Mouse (Mus musculus) spleen, adult 2 months (tissue): Measurements from ENCODE around the gene Car11. TPM values are rescaled to one million over a fixed set of nuclear protein-coding genes. Genes with fewer than 3 reads are reported as not detected.
A peak's percentile ranks its signal among the peaks of the same experiment; 100 is the strongest.

Experiments
- DNase-seq, 2 experiments: peaks; one replicate each; pipeline versions ENCODE4 v3.0.0 to v3.0.0-alpha.2; 2012 to 2021; ENCODE audit warnings: low spot score in 2 of 2, low read depth in 1 of 2
- H3K27ac ChIP-seq: fragments of 200-500 bp; 2 replicates; pipeline ENCODE4 v1.5.1; 2012; ENCODE audit warnings: low read length, inconsistent platforms; ENCODE audit not compliant: insufficient read depth
- H3K27me3 ChIP-seq: fragments of 200-500 bp; 2 replicates; pipeline ENCODE4 v1.6.1; 2012; ENCODE audit warnings: mild to moderate bottlenecking, moderate library complexity, low read length, inconsistent platforms; ENCODE audit not compliant: control insufficient read depth, insufficient read depth
- H3K36me3 ChIP-seq: fragments of 200-500 bp; 2 replicates; pipeline ENCODE4 v1.6.1; 2012; ENCODE audit warnings: mild to moderate bottlenecking, low read length, inconsistent platforms; ENCODE audit not compliant: control insufficient read depth, insufficient read depth
- H3K4me1 ChIP-seq: fragments of 200-500 bp; 2 replicates; pipeline ENCODE4 v1.6.1; 2011; ENCODE audit warnings: inconsistent platforms; ENCODE audit not compliant: control insufficient read depth, insufficient read depth, insufficient read length
- H3K4me3 ChIP-seq: fragments of 200-500 bp; 2 replicates; pipeline ENCODE4 v1.5.1; 2011; ENCODE audit warnings: mild to moderate bottlenecking, inconsistent platforms; ENCODE audit not compliant: insufficient read depth, insufficient read length; ENCODE audit errors: extremely low read depth
- CTCF ChIP-seq: fragments of 200-500 bp; IDR thresholded peaks from 2 replicates; pipeline ENCODE4 v1.5.1; 2011; ENCODE audit warnings: mild to moderate bottlenecking, inconsistent platforms; ENCODE audit not compliant: insufficient read depth, insufficient read length, insufficient replicate concordance; ENCODE audit errors: extremely low read depth
- POLR2A ChIP-seq: fragments of 200-500 bp; IDR thresholded peaks from 2 replicates; pipeline ENCODE4 v1.6.1; 2011; ENCODE audit warnings: low read depth, low read length, inconsistent platforms
- WGBS: fragments of 180-500 bp; shearing (Covaris S2); methylation state at CpG from one replicate; pipeline ENCODE4 v1.1.7; 2018; 5-methylcytosine and 5-hydroxymethylcytosine counted together
- polyA plus RNA-seq: library from polyadenylated mRNA; depleted of rRNA; stranded (reverse); fragments of >200 nt; gene quantifications from 2 replicates; pipeline ENCODE4 v1.2.3, GENCODE M21; 2012

Car11 gene
- polyA plus RNA-seq, 1 experiment: 2.4 TPM

GRCm38 (mm10) chr7:45701607-45702006 lies 2.0 kb downstream of the Car11 start:
- no peak for DNase-seq
- 92% methylated on average over 11 of the region's 11 CpGs for WGBS
- Histone ChIP-seq H3K4me1 (peaks cover 18% of the 10 kb centered on the region), H3K27me3 (peaks cover 11% of the 10 kb centered on the region), H3K27ac (no peak overlapping the region), H3K36me3 (no peaks in the 10 kb centered on the region), H3K4me3 (no peak overlapping the region)
- no peak for TF ChIP-seq POLR2A
- no peak for TF ChIP-seq CTCF

DNA sequence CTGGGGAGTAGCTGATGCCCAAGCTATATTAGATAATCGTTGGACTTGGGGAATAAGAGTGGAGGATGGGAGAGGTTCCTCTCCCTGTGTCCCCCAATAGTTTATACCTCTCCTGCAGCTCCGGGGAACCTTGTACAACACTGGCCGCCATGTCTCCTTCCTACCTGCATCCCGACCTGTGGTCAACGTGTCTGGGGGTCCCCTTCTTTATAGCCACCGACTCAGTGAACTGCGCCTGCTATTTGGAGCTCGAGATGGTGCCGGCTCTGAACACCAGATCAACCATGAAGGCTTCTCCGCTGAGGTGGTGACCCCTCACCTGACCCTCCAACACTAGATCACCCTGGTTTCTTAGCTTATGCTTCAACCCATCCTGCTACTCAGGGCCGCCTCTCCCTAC lies 2.7 kb downstream of the Car11 start:
- H3K27ac ChIP-seq: no peak overlapping the region
- H3K4me3 ChIP-seq: no peak overlapping the region
- H3K4me1 ChIP-seq: peaks cover 19% of the 10 kb centered on the region
- H3K36me3 ChIP-seq: no peaks in the 10 kb centered on the region
- DNase-seq: no peak
- no peak for TF ChIP-seq CTCF
- no peak for TF ChIP-seq POLR2A
- H3K27me3 ChIP-seq: peaks cover 11% of the 10 kb centered on the region
- 93% methylated on average over 11 of the region's 11 CpGs for WGBS

GRCm38 (mm10) chr7:45702809-45703520 lies 3.3 kb downstream of the Car11 start:
- H3K27ac ChIP-seq: no peak overlapping the region
- peaks cover 11% of the 10 kb centered on the region for H3K27me3 ChIP-seq
- no peak overlapping the region for H3K4me3 ChIP-seq
- WGBS: 90% methylated on average over 17 of the region's 17 CpGs
- TF ChIP-seq CTCF: no peak
- no peak for TF ChIP-seq POLR2A
- DNase-seq: no peak
- H3K36me3 ChIP-seq: no peaks in the 10 kb centered on the region
- peaks cover 20% of the 10 kb centered on the region for H3K4me1 ChIP-seq

GRCm38 (mm10) chr7:45703521-45704033 lies 3.9 kb downstream of the Car11 start:
- no peaks in the 10 kb centered on the region for H3K36me3 ChIP-seq
- no peak for DNase-seq
- WGBS: 55% methylated on average over 12 of the region's 12 CpGs
- H3K27ac ChIP-seq: peak overlapping the region; percentile 83
- H3K4me1 ChIP-seq: peaks cover 26% of the 10 kb centered on the region
- 0 out of 2 replicates have a peak overlapping the region, but pooled peaks have one; percentile 57 for H3K4me3 ChIP-seq
- TF ChIP-seq CTCF: no peak
- TF ChIP-seq POLR2A: no peak
- peaks cover 11% of the 10 kb centered on the region for H3K27me3 ChIP-seq

DNA sequence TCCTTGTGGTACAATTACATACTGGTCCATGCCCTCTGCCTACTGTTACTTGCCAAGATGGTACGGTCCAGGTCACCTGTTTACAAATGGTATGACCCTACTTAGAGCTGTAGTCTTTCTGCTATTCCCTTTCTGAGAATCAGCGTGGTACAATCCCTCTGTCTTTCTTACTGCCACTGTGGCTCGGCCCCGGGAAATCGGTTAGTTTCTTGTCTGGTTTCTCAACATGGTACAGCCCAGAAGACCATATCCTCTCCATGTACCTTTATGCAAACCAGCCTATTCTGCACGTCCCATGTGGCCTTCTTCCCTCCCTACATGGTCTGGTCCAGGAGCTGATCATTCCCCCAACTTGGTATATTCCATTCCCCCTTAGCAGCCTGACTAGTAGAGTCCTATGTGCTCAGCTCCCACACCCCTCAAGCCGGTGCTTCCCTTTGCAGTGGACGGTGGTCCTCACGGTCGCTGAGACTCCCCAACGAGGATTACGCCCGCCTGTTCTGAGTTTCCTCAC lies 4.5 kb downstream of the Car11 start:
- H3K27ac ChIP-seq: peak overlapping the region; percentile 83
- under 1% methylated on average over 13 of the region's 13 CpGs for WGBS
- no peak for DNase-seq
- peak overlapping the region; percentile 57 for H3K4me3 ChIP-seq
- H3K4me1 ChIP-seq: peaks cover 31% of the 10 kb centered on the region
- H3K27me3 ChIP-seq: peaks cover 11% of the 10 kb centered on the region
- no peaks in the 10 kb centered on the region for H3K36me3 ChIP-seq
- TF ChIP-seq POLR2A: no peak; the same call in 1 of the 2 replicates
- TF ChIP-seq CTCF: no peak

- WGBS: under 1% methylated on average over 36 of the region's 36 CpGs
- TF ChIP-seq POLR2A (peak; percentile 29; the same call in 1 of the 2 replicates), CTCF (no peak)
- H3K4me1 ChIP-seq: peaks cover 31% of the 10 kb centered on the region
Observed at GRCm38 (mm10) chr7:45704730-45705442, 5.2 kb downstream of the Car11 start, which contains the start of gene Dbp. Dbp (plus strand) TSS chr7:45705088.

More at GRCm38 (mm10) chr7:45704730-45705442, 5.2 kb downstream of the Car11 start, which contains the start of gene Dbp:
- Histone ChIP-seq H3K27me3 (peaks cover 6% of the 10 kb centered on the region), H3K36me3 (peaks cover under 1% of the 10 kb centered on the region; the same call in 1 of the 2 replicates), H3K27ac (peak within 1 kb of the TSS; percentile 84), H3K4me3 (peak within 1 kb of the TSS; percentile 71)
- peak; percentile 99 for DNase-seq
